Mouse (Mus musculus): Measurements from ENCODE around the gene Ttll13.

DNA sequence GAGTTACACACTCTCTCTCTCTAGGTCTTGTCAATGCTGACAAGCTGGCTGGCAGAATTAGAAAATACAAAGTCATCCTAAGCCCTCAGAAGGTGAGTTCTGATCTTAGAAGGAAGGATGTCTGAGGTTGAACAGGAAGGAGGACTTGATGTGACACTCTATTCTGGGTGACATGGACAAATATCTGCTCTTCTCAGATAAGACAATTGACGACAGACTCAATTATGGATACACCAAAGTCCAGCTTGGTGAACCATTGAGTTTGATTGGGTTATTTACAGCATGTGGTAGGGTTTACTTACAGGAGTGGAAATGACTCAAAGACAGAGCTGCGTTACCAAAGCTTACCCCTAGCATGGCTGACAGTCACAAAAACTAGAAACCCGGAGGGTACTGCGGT, 30.2 kb downstream of the Ttll13 start:
- TF ChIP-seq CTCF (IDR thresholded peaks at IDR 0.05; ENCODE audit: borderline replicate concordance, control insufficient read depth, extremely low read depth, insufficient read depth, low read length, poor library complexity) (no peak), POLR2A (IDR thresholded peaks at IDR 0.05; ENCODE audit: control insufficient read depth, extremely low read depth, insufficient read depth, low read length, poor library complexity) (no peak)

All from thymus, adult 2 months (tissue).